Mouse (Mus musculus): Measurements from ENCODE around the gene Hdac11. TPM values are rescaled to one million over a fixed set of nuclear protein-coding genes. Genes with fewer than 3 reads are reported as not detected.

The Hdac11 gene
- polyA plus RNA-seq, 1 experiment from 2014 or later, result 11.0 TPM

GRCm38 (mm10) chr6:91123453-91123852 lies 33.0 kb upstream of the Hdac11 start:
- no peak overlapping the region for H3K27ac ChIP-seq (replicated peaks; ENCODE audit: low read depth, low read length)
- H3K4me3 ChIP-seq (ENCODE audit: low read depth, low read length), result no peak overlapping the region
- DNase-seq (ENCODE audit: low spot score) (no peak), ATAC-seq (replicated peaks; ENCODE audit: insufficient number of reproducible peaks, low FRiP score, low TSS enrichment, low read depth) (no peak)
- H3K9ac ChIP-seq (replicated peaks; ENCODE audit: low read length), result no peak overlapping the region
- H3K36me3 ChIP-seq (replicated peaks; ENCODE audit: control insufficient read depth, insufficient read depth, low read depth, low read length), result no peaks in the 10 kb centered on the region
- H3K9me3 ChIP-seq (replicated peaks; ENCODE audit: control insufficient read depth, low read length), result no peaks in the 10 kb centered on the region; the same call in 1 of the 2 replicates
- H3K4me1 ChIP-seq (ENCODE audit: control insufficient read depth, insufficient read depth, low read length), result no peaks in the 10 kb centered on the region
- H3K4me2 ChIP-seq (ENCODE audit: low read depth, low read length), result no peak overlapping the region
- WGBS, result 79% methylated on average over 3 of the region's 3 CpGs
- H3K27me3 ChIP-seq (ENCODE audit: control insufficient read depth, insufficient read depth, low read length), result no peaks in the 10 kb centered on the region

GRCm38 (mm10) chr6:91124286-91125227 lies 31.9 kb upstream of the Hdac11 start:
- WGBS, result 47% methylated on average over 7 of the region's 7 CpGs

GRCm38 (mm10) chr6:91125228-91125585 lies 31.3 kb upstream of the Hdac11 start:
- DNase-seq (ENCODE audit: low spot score) (no peak), ATAC-seq (replicated peaks; ENCODE audit: insufficient number of reproducible peaks, low FRiP score, low TSS enrichment, low read depth) (no peak)
- WGBS, result 88% methylated on average over 2 of the region's 2 CpGs
- Histone ChIP-seq H3K27me3 (ENCODE audit: control insufficient read depth, insufficient read depth, low read length) (no peaks in the 10 kb centered on the region), H3K4me2 (ENCODE audit: low read depth, low read length) (no peak overlapping the region), H3K9ac (replicated peaks; ENCODE audit: low read length) (no peak overlapping the region), H3K27ac (replicated peaks; ENCODE audit: low read depth, low read length) (no peak overlapping the region), H3K4me1 (ENCODE audit: control insufficient read depth, insufficient read depth, low read length) (no peaks in the 10 kb centered on the region), H3K36me3 (replicated peaks; ENCODE audit: control insufficient read depth, insufficient read depth, low read depth, low read length) (no peaks in the 10 kb centered on the region), H3K9me3 (replicated peaks; ENCODE audit: control insufficient read depth, low read length) (no peaks in the 10 kb centered on the region; the same call in 1 of the 2 replicates), H3K4me3 (ENCODE audit: low read depth, low read length) (no peak overlapping the region)

More at GRCm38 (mm10) chr6:91124286-91125227, 31.9 kb upstream of the Hdac11 start:
- H3K9me3 ChIP-seq (replicated peaks; ENCODE audit: control insufficient read depth, low read length), result no peaks in the 10 kb centered on the region; the same call in 1 of the 2 replicates
- no peak overlapping the region for H3K27ac ChIP-seq (replicated peaks; ENCODE audit: low read depth, low read length)
- no peak for ATAC-seq (replicated peaks; ENCODE audit: insufficient number of reproducible peaks, low FRiP score, low TSS enrichment, low read depth)
- H3K27me3 ChIP-seq (ENCODE audit: control insufficient read depth, insufficient read depth, low read length), result no peaks in the 10 kb centered on the region
- H3K4me3 ChIP-seq (ENCODE audit: low read depth, low read length), result no peak overlapping the region
- no peak overlapping the region for H3K4me2 ChIP-seq (ENCODE audit: low read depth, low read length)
- no peak overlapping the region for H3K9ac ChIP-seq (replicated peaks; ENCODE audit: low read length)
- no peak for DNase-seq (ENCODE audit: low spot score)
- no peaks in the 10 kb centered on the region for H3K36me3 ChIP-seq (replicated peaks; ENCODE audit: control insufficient read depth, insufficient read depth, low read depth, low read length)
- no peaks in the 10 kb centered on the region for H3K4me1 ChIP-seq (ENCODE audit: control insufficient read depth, insufficient read depth, low read length)

GRCm38 (mm10) chr6:91128996-91129395 lies 27.5 kb upstream of the Hdac11 start:
- Histone ChIP-seq H3K9me3 (replicated peaks; ENCODE audit: control insufficient read depth, low read length) (no peaks in the 10 kb centered on the region), H3K9ac (replicated peaks; ENCODE audit: low read length) (no peak overlapping the region), H3K4me1 (ENCODE audit: control insufficient read depth, insufficient read depth, low read length) (no peaks in the 10 kb centered on the region), H3K4me3 (ENCODE audit: low read depth, low read length) (no peak overlapping the region), H3K36me3 (replicated peaks; ENCODE audit: control insufficient read depth, insufficient read depth, low read depth, low read length) (no peaks in the 10 kb centered on the region), H3K4me2 (ENCODE audit: low read depth, low read length) (no peak overlapping the region), H3K27ac (replicated peaks; ENCODE audit: low read depth, low read length) (no peak overlapping the region), H3K27me3 (ENCODE audit: control insufficient read depth, insufficient read depth, low read length) (no peaks in the 10 kb centered on the region)
- 49% methylated on average over 4 of the region's 4 CpGs for WGBS
- no peak for ATAC-seq (replicated peaks; ENCODE audit: insufficient number of reproducible peaks, low FRiP score, low TSS enrichment, low read depth)
- no peak for DNase-seq (ENCODE audit: low spot score)

- H3K4me1 ChIP-seq (ENCODE audit: control insufficient read depth, insufficient read depth, low read length), result no peaks in the 10 kb centered on the region
- H3K36me3 ChIP-seq (replicated peaks; ENCODE audit: control insufficient read depth, insufficient read depth, low read depth, low read length), result no peaks in the 10 kb centered on the region
- H3K9me3 ChIP-seq (replicated peaks; ENCODE audit: control insufficient read depth, low read length), result no peaks in the 10 kb centered on the region
- no peak for ATAC-seq (replicated peaks; ENCODE audit: insufficient number of reproducible peaks, low FRiP score, low TSS enrichment, low read depth)
- no peak overlapping the region for H3K9ac ChIP-seq (replicated peaks; ENCODE audit: low read length)
- no peak overlapping the region for H3K4me3 ChIP-seq (ENCODE audit: low read depth, low read length)
- no peak overlapping the region for H3K4me2 ChIP-seq (ENCODE audit: low read depth, low read length)
- WGBS, result 51% methylated on average over 1 of the region's 1 CpGs
- H3K27ac ChIP-seq (replicated peaks; ENCODE audit: low read depth, low read length), result no peak overlapping the region
- DNase-seq (ENCODE audit: low spot score), result no peak
- no peaks in the 10 kb centered on the region for H3K27me3 ChIP-seq (ENCODE audit: control insufficient read depth, insufficient read depth, low read length)
Observed at GRCm38 (mm10) chr6:91130856-91131255, 25.6 kb upstream of the Hdac11 start.

- Histone ChIP-seq H3K36me3 (replicated peaks; ENCODE audit: control insufficient read depth, insufficient read depth, low read depth, low read length) (no peaks in the 10 kb centered on the region), H3K9me3 (replicated peaks; ENCODE audit: control insufficient read depth, low read length) (no peaks in the 10 kb centered on the region), H3K9ac (replicated peaks; ENCODE audit: low read length) (no peak overlapping the region), H3K27ac (replicated peaks; ENCODE audit: low read depth, low read length) (no peak overlapping the region), H3K4me3 (ENCODE audit: low read depth, low read length) (no peak overlapping the region), H3K27me3 (ENCODE audit: control insufficient read depth, insufficient read depth, low read length) (no peaks in the 10 kb centered on the region), H3K4me2 (ENCODE audit: low read depth, low read length) (no peak overlapping the region), H3K4me1 (ENCODE audit: control insufficient read depth, insufficient read depth, low read length) (no peaks in the 10 kb centered on the region)
- ATAC-seq (replicated peaks; ENCODE audit: insufficient number of reproducible peaks, low FRiP score, low TSS enrichment, low read depth) (no peak), DNase-seq (ENCODE audit: low spot score) (no peak)
- WGBS, result 82% methylated on average over 10 of the region's 10 CpGs
Observed at GRCm38 (mm10) chr6:91137343-91137956, 19.0 kb upstream of the Hdac11 start.

- 31% methylated on average over 4 of the region's 4 CpGs for WGBS
- H3K9ac ChIP-seq (replicated peaks; ENCODE audit: low read length), result no peak overlapping the region
- no peak for ATAC-seq (replicated peaks; ENCODE audit: insufficient number of reproducible peaks, low FRiP score, low TSS enrichment, low read depth)
- H3K4me1 ChIP-seq (ENCODE audit: control insufficient read depth, insufficient read depth, low read length), result no peaks in the 10 kb centered on the region
- no peaks in the 10 kb centered on the region for H3K9me3 ChIP-seq (replicated peaks; ENCODE audit: control insufficient read depth, low read length)
- H3K27ac ChIP-seq (replicated peaks; ENCODE audit: low read depth, low read length), result no peak overlapping the region
- peak; percentile 82 for DNase-seq (ENCODE audit: low spot score)
- no peaks in the 10 kb centered on the region for H3K36me3 ChIP-seq (replicated peaks; ENCODE audit: control insufficient read depth, insufficient read depth, low read depth, low read length)
- H3K4me3 ChIP-seq (ENCODE audit: low read depth, low read length), result no peak overlapping the region
- no peaks in the 10 kb centered on the region for H3K27me3 ChIP-seq (ENCODE audit: control insufficient read depth, insufficient read depth, low read length)
- H3K4me2 ChIP-seq (ENCODE audit: low read depth, low read length), result no peak overlapping the region
Observed at GRCm38 (mm10) chr6:91139846-91140245, 16.6 kb upstream of the Hdac11 start.

GRCm38 (mm10) chr6:91145056-91145455 lies 11.4 kb upstream of the Hdac11 start:
- Histone ChIP-seq H3K27me3 (ENCODE audit: control insufficient read depth, insufficient read depth, low read length) (no peaks in the 10 kb centered on the region), H3K4me2 (ENCODE audit: low read depth, low read length) (no peak overlapping the region), H3K27ac (replicated peaks; ENCODE audit: low read depth, low read length) (no peak overlapping the region), H3K9me3 (replicated peaks; ENCODE audit: control insufficient read depth, low read length) (no peaks in the 10 kb centered on the region), H3K36me3 (replicated peaks; ENCODE audit: control insufficient read depth, insufficient read depth, low read depth, low read length) (no peaks in the 10 kb centered on the region), H3K4me3 (ENCODE audit: low read depth, low read length) (no peak overlapping the region), H3K4me1 (ENCODE audit: control insufficient read depth, insufficient read depth, low read length) (no peaks in the 10 kb centered on the region), H3K9ac (replicated peaks; ENCODE audit: low read length) (no peak overlapping the region)
- no peak for ATAC-seq (replicated peaks; ENCODE audit: insufficient number of reproducible peaks, low FRiP score, low TSS enrichment, low read depth)
- WGBS, result 67% methylated on average over 3 of the region's 3 CpGs
- no peak for DNase-seq (ENCODE audit: low spot score)

Measured in embryonic facial prominence, embryonic 11.5 days (tissue).